Mouse (Mus musculus): ENCODE data around the gene Cdk10. TPM values are rescaled to one million over a fixed set of nuclear protein-coding genes. Genes with fewer than 3 reads are reported as not detected.
"Not testable (repeated sequence)": the region's sequence is repeated elsewhere in the genome, so short reads cannot be mapped to it uniquely, and the experiment has no call there.

Gene Cdk10
- polyA plus RNA-seq, 1 experiment from 2014 or later, result 53.3 TPM

- Histone ChIP-seq H3K4me3 (ENCODE audit: low read length) (no peak overlapping the region), H3K36me3 (ENCODE audit: control insufficient read depth, insufficient read depth, low read length) (0 out of 2 replicates have a peak, but pooled peaks cover 3% of the 10 kb centered on the region), H3K27me3 (replicated peaks; ENCODE audit: control insufficient read depth, insufficient read depth, low read length) (no peaks in the 10 kb centered on the region), H3K4me1 (ENCODE audit: control insufficient read depth, insufficient read depth, low read depth, low read length) (peaks cover 14% of the 10 kb centered on the region), H3K9ac (ENCODE audit: low read depth, low read length) (no peak overlapping the region), H3K4me2 (ENCODE audit: low read length) (no peak overlapping the region), H3K9me3 (ENCODE audit: control insufficient read depth, low read length) (no peaks in the 10 kb centered on the region), H3K27ac (ENCODE audit: low read depth, low read length) (no peak overlapping the region)
- no peak for ATAC-seq
- WGBS, result 100% methylated on average over 1 of the region's 1 CpGs
These were observed 3.8 kb downstream of the Cdk10 start for GRCm38 (mm10) chr8:123228416-123228815.

GRCm38 (mm10) chr8:123230326-123230725, 5.7 kb downstream of the Cdk10 start:
- not testable (repeated sequence) for H3K36me3 ChIP-seq (ENCODE audit: control insufficient read depth, insufficient read depth, low read length); H3K9ac ChIP-seq (ENCODE audit: low read depth, low read length); ATAC-seq; H3K4me2 ChIP-seq (ENCODE audit: low read length); H3K27me3 ChIP-seq (replicated peaks; ENCODE audit: control insufficient read depth, insufficient read depth, low read length); H3K4me3 ChIP-seq (ENCODE audit: low read length); H3K9me3 ChIP-seq (ENCODE audit: control insufficient read depth, low read length); H3K27ac ChIP-seq (ENCODE audit: low read depth, low read length)
- WGBS, result 86% methylated on average over 9 of the region's 11 CpGs
- peaks cover 17% of the 10 kb centered on the region for H3K4me1 ChIP-seq (ENCODE audit: control insufficient read depth, insufficient read depth, low read depth, low read length)

GRCm38 (mm10) chr8:123231742-123232141, 7.1 kb downstream of the Cdk10 start:
- no peak overlapping the region for H3K27ac ChIP-seq (ENCODE audit: low read depth, low read length)
- 0 out of 2 replicates have a peak, but pooled peaks cover 2% of the 10 kb centered on the region for H3K27me3 ChIP-seq (replicated peaks; ENCODE audit: control insufficient read depth, insufficient read depth, low read length)
- no peaks in the 10 kb centered on the region for H3K9me3 ChIP-seq (ENCODE audit: control insufficient read depth, low read length)
- H3K4me2 ChIP-seq (ENCODE audit: low read length), result no peak overlapping the region
- H3K36me3 ChIP-seq (ENCODE audit: control insufficient read depth, insufficient read depth, low read length), result 0 out of 2 replicates have a peak, but pooled peaks cover 3% of the 10 kb centered on the region
- H3K9ac ChIP-seq (ENCODE audit: low read depth, low read length), result no peak overlapping the region
- H3K4me1 ChIP-seq (ENCODE audit: control insufficient read depth, insufficient read depth, low read depth, low read length), result peaks cover 16% of the 10 kb centered on the region
- no peak overlapping the region for H3K4me3 ChIP-seq (ENCODE audit: low read length)
- ATAC-seq, result no peak
- 61% methylated on average over 5 of the region's 5 CpGs for WGBS

GRCm38 (mm10) chr8:123232553-123232952, 7.9 kb downstream of the Cdk10 start:
- Histone ChIP-seq H3K9ac (ENCODE audit: low read depth, low read length) (no peak overlapping the region), H3K9me3 (ENCODE audit: control insufficient read depth, low read length) (no peaks in the 10 kb centered on the region), H3K4me1 (ENCODE audit: control insufficient read depth, insufficient read depth, low read depth, low read length) (peaks cover 16% of the 10 kb centered on the region), H3K4me2 (ENCODE audit: low read length) (no peak overlapping the region), H3K27me3 (replicated peaks; ENCODE audit: control insufficient read depth, insufficient read depth, low read length) (0 out of 2 replicates have a peak, but pooled peaks cover 2% of the 10 kb centered on the region), H3K4me3 (ENCODE audit: low read length) (no peak overlapping the region), H3K36me3 (ENCODE audit: control insufficient read depth, insufficient read depth, low read length) (0 out of 2 replicates have a peak, but pooled peaks cover 3% of the 10 kb centered on the region), H3K27ac (ENCODE audit: low read depth, low read length) (no peak overlapping the region)
- ATAC-seq, result no peak
- WGBS, result 32% methylated on average over 7 of the region's 7 CpGs

GRCm38 (mm10) chr8:123233300-123233699, 8.7 kb downstream of the Cdk10 start:
- Histone ChIP-seq H3K4me1 (ENCODE audit: control insufficient read depth, insufficient read depth, low read depth, low read length) (peaks cover 16% of the 10 kb centered on the region), H3K36me3 (ENCODE audit: control insufficient read depth, insufficient read depth, low read length) (no peaks in the 10 kb centered on the region), H3K27ac (ENCODE audit: low read depth, low read length) (no peak overlapping the region), H3K4me3 (ENCODE audit: low read length) (no peak overlapping the region), H3K4me2 (ENCODE audit: low read length) (no peak overlapping the region), H3K9ac (ENCODE audit: low read depth, low read length) (no peak overlapping the region), H3K9me3 (ENCODE audit: control insufficient read depth, low read length) (no peaks in the 10 kb centered on the region), H3K27me3 (replicated peaks; ENCODE audit: control insufficient read depth, insufficient read depth, low read length) (0 out of 2 replicates have a peak, but pooled peaks cover 2% of the 10 kb centered on the region)
- no peak for ATAC-seq
- 46% methylated on average over 13 of the region's 13 CpGs for WGBS

GRCm38 (mm10) chr8:123233760-123234159, 9.1 kb downstream of the Cdk10 start:
- Histone ChIP-seq H3K4me3 (ENCODE audit: low read length) (no peak overlapping the region), H3K27ac (ENCODE audit: low read depth, low read length) (no peak overlapping the region), H3K4me1 (ENCODE audit: control insufficient read depth, insufficient read depth, low read depth, low read length) (peaks cover 16% of the 10 kb centered on the region), H3K27me3 (replicated peaks; ENCODE audit: control insufficient read depth, insufficient read depth, low read length) (0 out of 2 replicates have a peak, but pooled peaks cover 2% of the 10 kb centered on the region), H3K9ac (ENCODE audit: low read depth, low read length) (no peak overlapping the region), H3K36me3 (ENCODE audit: control insufficient read depth, insufficient read depth, low read length) (no peaks in the 10 kb centered on the region), H3K4me2 (ENCODE audit: low read length) (no peak overlapping the region), H3K9me3 (ENCODE audit: control insufficient read depth, low read length) (no peaks in the 10 kb centered on the region)
- 75% methylated on average over 11 of the region's 11 CpGs for WGBS
- ATAC-seq, result no peak

GRCm38 (mm10) chr8:123234918-123235519, 10.4 kb downstream of the Cdk10 start:
- Histone ChIP-seq H3K4me2 (ENCODE audit: low read length) (peak overlapping the region; percentile 93), H3K27me3 (replicated peaks; ENCODE audit: control insufficient read depth, insufficient read depth, low read length) (0 out of 2 replicates have a peak, but pooled peaks cover 2% of the 10 kb centered on the region), H3K36me3 (ENCODE audit: control insufficient read depth, insufficient read depth, low read length) (no peaks in the 10 kb centered on the region), H3K9me3 (ENCODE audit: control insufficient read depth, low read length) (no peaks in the 10 kb centered on the region), H3K4me3 (ENCODE audit: low read length) (peak overlapping the region; percentile 54), H3K27ac (ENCODE audit: low read depth, low read length) (no peak overlapping the region), H3K9ac (ENCODE audit: low read depth, low read length) (peak overlapping the region; percentile 75), H3K4me1 (ENCODE audit: control insufficient read depth, insufficient read depth, low read depth, low read length) (peaks cover 16% of the 10 kb centered on the region)
- ATAC-seq, result peak; percentile 16; the same call in 1 of the 2 replicates
- 30% methylated on average over 13 of the region's 13 CpGs for WGBS

GRCm38 (mm10) chr8:123235520-123236497, 11.2 kb downstream of the Cdk10 start, which contains the start of gene Spata2l:
Gene Spata2l, minus strand, starts transcription at chr8:123236233.
- peak within 1 kb of the TSS; percentile 93 for H3K4me2 ChIP-seq (ENCODE audit: low read length)
- 0 out of 2 replicates have a peak, but pooled peaks cover 2% of the 10 kb centered on the region for H3K27me3 ChIP-seq (replicated peaks; ENCODE audit: control insufficient read depth, insufficient read depth, low read length)
- ATAC-seq, result peak; percentile 81
- H3K9ac ChIP-seq (ENCODE audit: low read depth, low read length), result peak within 1 kb of the TSS; percentile 75
- peaks cover 16% of the 10 kb centered on the region for H3K4me1 ChIP-seq (ENCODE audit: control insufficient read depth, insufficient read depth, low read depth, low read length)
- H3K27ac ChIP-seq (ENCODE audit: low read depth, low read length), result peak within 1 kb of the TSS; percentile 24; the same call in 1 of the 2 replicates
- no peaks in the 10 kb centered on the region for H3K36me3 ChIP-seq (ENCODE audit: control insufficient read depth, insufficient read depth, low read length)
- WGBS, result 2% methylated on average over 40 of the region's 57 CpGs
- no peaks in the 10 kb centered on the region for H3K9me3 ChIP-seq (ENCODE audit: control insufficient read depth, low read length)
- H3K4me3 ChIP-seq (ENCODE audit: low read length), result peak within 1 kb of the TSS; percentile 54

- no peak overlapping the region for H3K4me2 ChIP-seq (ENCODE audit: low read length)
- no peak for ATAC-seq
- no peaks in the 10 kb centered on the region for H3K27me3 ChIP-seq (replicated peaks; ENCODE audit: control insufficient read depth, insufficient read depth, low read length)
- 80% methylated on average over 10 of the region's 10 CpGs for WGBS
- no peak overlapping the region for H3K4me3 ChIP-seq (ENCODE audit: low read length)
- H3K4me1 ChIP-seq (ENCODE audit: control insufficient read depth, insufficient read depth, low read depth, low read length), result peaks cover 15% of the 10 kb centered on the region
- H3K36me3 ChIP-seq (ENCODE audit: control insufficient read depth, insufficient read depth, low read length), result peaks cover 13% of the 10 kb centered on the region
- H3K9ac ChIP-seq (ENCODE audit: low read depth, low read length), result no peak overlapping the region
- no peaks in the 10 kb centered on the region for H3K9me3 ChIP-seq (ENCODE audit: control insufficient read depth, low read length)
- H3K27ac ChIP-seq (ENCODE audit: low read depth, low read length), result no peak overlapping the region
These were observed 14.8 kb downstream of the Cdk10 start for GRCm38 (mm10) chr8:123239398-123239797.
